Mouse (Mus musculus) neural tube, embryonic 11.5 days (tissue): ENCODE measurements around the gene Zfp553. TPM values are rescaled to one million over a fixed set of nuclear protein-coding genes. Genes with fewer than 3 reads are reported as not detected.

Experiments used
- ATAC-seq: fragments of 200-750 bp; cut with Nextera tagmentation; 2 replicates; pipeline ENCODE4 v1.8.0; 2017; ENCODE audit warnings: moderate number of reproducible peaks, mild to moderate bottlenecking, moderate TSS enrichment, moderate library complexity; ENCODE audit not compliant: insufficient read depth, low FRiP score, low TSS enrichment
- DNase-seq: peaks from one replicate; pipeline ENCODE4 v3.0.0-alpha.2; 2015; ENCODE audit warnings: low spot score
- H3K27ac ChIP-seq: fragments of 300-500 bp; sonication (generic); 2 replicates; pipeline ENCODE4 v1.5.1; 2014; ENCODE audit warnings: low read depth, mild to moderate bottlenecking, low read length
- H3K27me3 ChIP-seq: fragments of 300-500 bp; sonication (generic); 2 replicates; pipeline ENCODE4 v1.6.1; 2014; ENCODE audit warnings: mild to moderate bottlenecking, low read length, mixed read lengths; ENCODE audit not compliant: control insufficient read depth, insufficient read depth
- H3K36me3 ChIP-seq: fragments of 300-500 bp; sonication (generic); 2 replicates; pipeline ENCODE4 v1.6.1; 2014; ENCODE audit warnings: mild to moderate bottlenecking, low read length, moderate library complexity, mixed read lengths; ENCODE audit not compliant: control insufficient read depth, insufficient read depth
- H3K4me1 ChIP-seq: fragments of 300-500 bp; sonication (generic); 2 replicates; pipeline ENCODE4 v1.6.1; 2014; ENCODE audit warnings: low read length, mixed read lengths; ENCODE audit not compliant: control insufficient read depth, insufficient read depth
- H3K4me2 ChIP-seq: fragments of 300-500 bp; sonication (generic); 2 replicates; pipeline ENCODE4 v1.6.1; 2014; ENCODE audit warnings: low read depth, mild to moderate bottlenecking, moderate library complexity
- H3K4me3 ChIP-seq: fragments of 300-500 bp; sonication (generic); 2 replicates; pipeline ENCODE4 v1.5.1; 2014; ENCODE audit warnings: low read depth, low read length
- H3K9ac ChIP-seq: fragments of 300-500 bp; sonication (generic); 2 replicates; pipeline ENCODE4 v1.6.1; 2014; ENCODE audit warnings: mild to moderate bottlenecking, low read length
- H3K9me3 ChIP-seq: fragments of 300-500 bp; sonication (generic); 2 replicates; pipeline ENCODE4 v1.6.1; 2016; ENCODE audit warnings: low read length; ENCODE audit not compliant: control insufficient read depth
- WGBS: fragments of 180-500 bp; shearing (Covaris S2); extraction: QIAGEN DNeasy Blood & Tissue Kit; methylation state at CpG from one replicate; pipeline ENCODE4 v1.1.7; 2014; 5-methylcytosine and 5-hydroxymethylcytosine counted together
- polyA plus RNA-seq: library from polyadenylated mRNA; unstranded; fragments of >200 nt; fragmentation: Nextera tagmentation; extraction: Ambion mirVana; gene quantifications from 2 replicates; pipeline ENCODE4 v1.2.1, GENCODE M21; 2014

Zfp553 gene
- polyA plus RNA-seq, 1 experiment from 2014 or later = 28.7 TPM

DNA sequence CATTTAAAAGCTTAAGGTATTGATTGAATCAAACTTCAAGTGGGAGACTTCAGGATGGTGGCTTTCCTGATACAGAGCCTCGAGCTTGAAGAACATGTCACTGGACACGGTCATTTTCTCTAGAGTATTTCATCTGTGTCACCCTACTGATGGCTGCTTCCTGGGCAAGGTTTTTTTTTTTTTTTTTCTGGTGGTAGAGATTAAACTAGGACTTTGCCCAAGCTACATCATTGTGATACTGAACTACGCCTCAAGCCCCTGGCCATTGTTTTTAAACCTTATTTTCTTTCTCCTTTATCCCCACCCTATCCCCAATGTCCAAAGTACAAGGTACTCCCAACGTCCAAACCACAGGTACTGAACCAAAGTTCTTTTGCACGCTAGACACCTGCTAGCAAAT lies 37.8 kb downstream of the Zfp553 start:
- Histone ChIP-seq H3K4me3 (no peak overlapping the region), H3K9me3 (no peaks in the 10 kb centered on the region), H3K9ac (no peak overlapping the region), H3K27ac (no peak overlapping the region), H3K27me3 (no peaks in the 10 kb centered on the region), H3K4me1 (peaks cover 7% of the 10 kb centered on the region), H3K36me3 (no peaks in the 10 kb centered on the region), H3K4me2 (no peak overlapping the region)
- ATAC-seq = no peak
- WGBS = 93% methylated on average over 5 of the region's 5 CpGs
- DNase-seq = no peak

DNA sequence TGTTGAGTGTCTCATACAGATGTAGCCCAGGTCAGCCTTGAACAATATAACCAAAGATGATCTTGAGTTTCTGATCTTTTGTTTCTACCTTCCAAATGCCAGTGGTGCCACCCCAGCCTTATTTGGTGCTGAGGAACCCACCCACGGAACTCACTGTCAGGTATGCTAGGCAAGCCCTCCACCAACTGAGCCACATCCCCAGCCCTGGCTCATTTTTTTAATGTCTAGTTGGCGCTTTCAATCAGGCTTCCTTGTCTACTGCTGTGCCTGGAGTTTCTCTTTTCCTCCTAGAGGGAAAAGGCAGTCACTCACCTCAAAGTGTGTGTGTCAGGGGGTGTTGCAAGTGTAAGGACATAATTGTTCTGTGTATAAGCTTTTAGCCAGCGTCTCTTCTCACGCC lies 38.2 kb downstream of the Zfp553 start:
- ATAC-seq (no peak), DNase-seq (no peak)
- H3K36me3 ChIP-seq = no peaks in the 10 kb centered on the region
- no peak overlapping the region for H3K27ac ChIP-seq
- no peak overlapping the region for H3K4me3 ChIP-seq
- H3K4me2 ChIP-seq = no peak overlapping the region
- peaks cover 7% of the 10 kb centered on the region for H3K4me1 ChIP-seq
- no peak overlapping the region for H3K9ac ChIP-seq
- no peaks in the 10 kb centered on the region for H3K27me3 ChIP-seq
- 90% methylated on average over 4 of the region's 4 CpGs for WGBS
- no peaks in the 10 kb centered on the region for H3K9me3 ChIP-seq

DNA sequence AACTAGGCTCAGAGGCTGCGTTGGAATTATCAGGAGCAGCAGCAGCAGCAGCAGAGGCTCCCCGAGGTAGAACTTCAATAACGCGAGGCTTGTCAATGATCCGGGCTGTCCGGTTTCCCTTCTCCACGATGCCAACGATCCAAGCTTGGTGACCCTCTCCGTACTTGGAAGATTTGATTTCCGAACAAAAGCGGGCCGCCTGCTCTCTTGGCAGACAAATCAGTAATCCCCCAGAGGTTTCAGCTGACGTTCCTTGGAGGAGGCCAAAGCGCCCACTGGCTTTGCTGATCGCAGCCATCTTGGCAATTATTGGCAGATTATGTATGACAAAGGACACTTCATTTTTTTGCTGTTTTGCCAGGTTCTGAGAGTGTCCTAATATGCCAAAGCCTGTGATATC lies 39.7 kb downstream of the Zfp553 start:
- Histone ChIP-seq H3K4me3 (0 out of 2 replicates have a peak overlapping the region, but pooled peaks have one; percentile 86), H3K9ac (no peak overlapping the region), H3K27me3 (no peaks in the 10 kb centered on the region), H3K9me3 (no peaks in the 10 kb centered on the region), H3K4me2 (peak overlapping the region; percentile 93; the same call in 1 of the 2 replicates), H3K4me1 (peaks cover 7% of the 10 kb centered on the region), H3K27ac (no peak overlapping the region), H3K36me3 (no peaks in the 10 kb centered on the region)
- DNase-seq (no peak), ATAC-seq (no peak)
- WGBS = 96% methylated on average over 15 of the region's 15 CpGs

DNA sequence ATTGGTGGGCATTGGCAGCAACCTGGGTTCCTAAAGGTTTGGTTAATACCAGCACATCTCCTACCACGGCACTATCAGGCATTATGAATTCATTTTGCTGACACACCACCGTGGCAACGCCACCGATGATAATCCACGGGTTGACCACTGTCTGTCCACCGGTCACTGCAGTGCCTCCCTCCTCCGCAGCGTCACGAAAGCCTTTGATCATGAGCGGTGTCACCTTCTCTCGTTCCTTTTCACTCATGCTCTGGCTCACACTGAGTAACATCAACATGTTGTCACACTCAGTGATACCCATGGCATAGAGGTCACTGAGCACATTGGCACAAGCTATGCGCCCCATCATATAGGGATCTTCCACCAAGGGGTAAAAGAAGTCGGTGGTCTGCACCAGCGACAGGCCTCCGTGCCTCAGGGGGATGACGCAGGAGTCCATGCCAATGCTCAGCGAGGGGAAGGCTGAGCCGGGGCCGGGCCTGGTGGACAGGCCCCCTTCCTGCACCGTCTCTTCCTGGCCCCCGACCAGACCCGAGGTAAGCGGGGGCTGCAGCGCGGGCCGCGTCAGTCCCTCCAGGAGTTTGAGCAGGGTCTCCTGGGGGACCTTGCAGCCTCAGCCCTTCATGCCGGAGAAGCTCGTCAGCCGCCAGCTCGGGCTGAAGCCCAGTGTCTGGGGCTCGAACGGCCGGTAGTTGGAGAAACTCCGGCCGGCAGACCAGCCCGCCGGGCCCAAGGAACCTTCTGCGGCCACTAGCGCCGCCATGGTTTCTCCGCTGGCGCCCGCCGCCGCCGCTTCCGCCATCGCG lies 40.5 kb downstream of the Zfp553 start:
- Histone ChIP-seq H3K9me3 (no peaks in the 10 kb centered on the region), H3K27ac (peak overlapping the region; percentile 67; the same call in 1 of the 2 replicates), H3K4me1 (peaks cover 7% of the 10 kb centered on the region), H3K4me2 (peak overlapping the region; percentile 93), H3K4me3 (peak overlapping the region; percentile 86), H3K36me3 (no peaks in the 10 kb centered on the region), H3K27me3 (no peaks in the 10 kb centered on the region), H3K9ac (peak overlapping the region; percentile 93)
- DNase-seq = peak; percentile 21
- peak; percentile 75 for ATAC-seq
- 16% methylated on average over 50 of the region's 50 CpGs for WGBS

DNA sequence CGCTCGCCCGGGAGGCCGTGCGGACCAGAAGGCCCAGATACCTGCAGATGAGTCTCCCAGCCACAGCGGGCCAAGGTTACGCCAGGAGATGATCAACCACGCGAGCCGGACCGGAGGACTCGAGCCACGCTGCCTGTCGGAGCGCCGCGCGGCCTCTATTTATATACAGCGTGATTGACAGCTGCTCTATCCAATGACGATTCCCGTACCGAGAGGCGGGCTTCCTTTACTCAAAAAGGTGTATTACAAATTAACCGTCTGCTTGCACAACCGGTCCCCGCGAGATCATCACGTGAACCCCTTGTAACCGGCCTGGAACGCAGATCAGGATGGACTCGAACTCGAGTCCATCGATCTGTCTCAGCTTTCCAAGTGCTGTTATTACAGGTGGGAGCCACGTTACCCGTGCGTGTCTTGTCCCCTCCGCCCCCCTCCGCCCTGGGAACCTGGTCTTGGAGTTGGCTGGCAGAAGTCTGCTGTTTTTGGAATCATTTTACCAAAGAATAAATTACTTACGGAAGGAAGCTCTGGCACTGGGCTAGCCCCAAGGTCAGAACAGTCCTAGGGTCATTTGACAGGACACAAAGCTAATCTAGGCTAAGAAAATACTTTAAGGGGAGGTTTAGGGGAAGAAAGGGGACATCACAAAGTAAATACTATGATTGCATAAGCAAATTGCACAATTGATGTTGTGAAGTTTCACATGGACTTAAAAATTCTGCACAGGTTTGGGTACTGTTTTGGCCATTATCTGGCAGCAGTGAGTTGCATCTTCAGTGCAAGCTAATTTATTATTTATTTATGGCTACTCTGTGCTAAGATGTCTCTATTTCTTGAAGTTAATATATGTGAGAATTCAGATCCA lies 41.3 kb downstream of the Zfp553 start, which contains the start of gene Sephs2:
TSS of gene Sephs2 (minus strand) at position 131 of the 865 bp plus-strand sequence.
- H3K4me2 ChIP-seq = peak within 1 kb of the TSS; percentile 93
- H3K36me3 ChIP-seq = no peaks in the 10 kb centered on the region
- H3K27me3 ChIP-seq = no peaks in the 10 kb centered on the region
- peak; percentile 92 for DNase-seq
- H3K4me3 ChIP-seq = peak within 1 kb of the TSS; percentile 86
- peak; percentile 89 for ATAC-seq
- peak within 1 kb of the TSS; percentile 67; the same call in 1 of the 2 replicates for H3K27ac ChIP-seq
- no peaks in the 10 kb centered on the region for H3K9me3 ChIP-seq
- WGBS = 3% methylated on average over 39 of the region's 39 CpGs
- peak within 1 kb of the TSS; percentile 93 for H3K9ac ChIP-seq
- peaks cover 7% of the 10 kb centered on the region for H3K4me1 ChIP-seq

DNA sequence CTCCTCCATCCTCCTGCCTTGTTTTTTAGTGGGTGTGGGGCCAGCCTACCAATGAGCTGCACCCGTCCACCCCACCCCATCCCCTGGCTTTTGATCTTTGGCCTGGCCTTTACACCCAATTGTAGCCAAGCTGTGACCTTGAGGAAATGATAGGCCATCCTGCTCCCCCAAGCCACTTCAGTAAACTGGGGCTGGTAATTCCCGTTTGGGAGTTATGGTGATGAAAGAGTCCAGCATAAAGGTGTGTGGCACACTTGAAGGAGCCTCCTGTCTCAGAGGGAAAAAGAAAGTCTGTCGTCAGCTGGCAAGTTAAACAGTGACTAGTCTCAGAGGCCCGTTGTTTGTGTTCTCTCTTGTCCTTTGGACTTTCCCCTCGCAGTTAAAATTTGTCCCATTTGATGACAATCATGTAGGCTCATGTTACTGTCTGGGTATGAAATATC lies 43.7 kb downstream of the Zfp553 start:
- H3K4me2 ChIP-seq = no peak overlapping the region
- H3K27me3 ChIP-seq = no peaks in the 10 kb centered on the region
- 71% methylated on average over 5 of the region's 5 CpGs for WGBS
- H3K4me3 ChIP-seq = no peak overlapping the region
- H3K9me3 ChIP-seq = no peaks in the 10 kb centered on the region
- H3K27ac ChIP-seq = no peak overlapping the region
- H3K36me3 ChIP-seq = no peaks in the 10 kb centered on the region
- DNase-seq (no peak), ATAC-seq (no peak)
- H3K9ac ChIP-seq = no peak overlapping the region
- H3K4me1 ChIP-seq = peaks cover 7% of the 10 kb centered on the region

DNA sequence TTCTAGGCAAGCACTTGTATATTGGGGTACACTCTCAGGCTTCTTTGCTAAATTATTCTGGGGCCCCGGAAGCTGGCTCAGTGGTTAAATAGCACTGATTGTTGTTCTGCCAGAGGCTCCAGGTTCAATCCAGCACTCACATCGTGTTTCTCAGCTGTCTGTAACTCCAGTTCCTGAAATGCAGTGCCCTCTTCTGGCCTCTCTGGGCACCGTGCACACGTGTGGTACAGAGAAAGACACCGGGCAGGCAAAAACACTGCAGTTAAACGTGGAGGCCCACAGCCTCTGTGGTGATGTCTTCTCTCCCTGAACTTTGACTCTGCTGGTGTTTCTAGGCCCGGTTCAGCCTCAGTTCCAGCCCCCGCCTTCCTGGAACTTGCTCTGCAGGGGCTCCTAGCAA lies 45.5 kb downstream of the Zfp553 start:
- no peak overlapping the region for H3K9ac ChIP-seq
- 25% methylated on average over 8 of the region's 8 CpGs for WGBS

DNA sequence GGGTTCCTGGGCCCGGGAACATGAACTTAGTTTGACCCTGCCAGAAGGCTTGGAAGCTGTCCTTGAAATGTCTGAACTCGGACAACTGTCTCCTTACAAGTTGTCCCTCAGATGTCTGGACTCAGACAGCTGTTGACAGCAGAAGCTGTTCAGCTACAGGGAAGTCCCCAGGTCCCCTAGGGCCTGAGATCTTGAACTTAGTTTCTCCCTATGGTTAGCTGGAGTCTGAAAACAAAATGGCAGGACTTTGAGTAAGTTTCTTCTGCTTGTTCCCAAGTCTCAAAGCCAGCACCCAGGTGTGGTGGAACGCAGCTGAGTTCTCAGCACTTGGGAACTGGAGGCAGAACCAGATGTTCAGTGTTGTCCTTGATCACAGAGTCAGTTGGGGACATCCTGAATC lies 47.2 kb downstream of the Zfp553 start:
- no peak overlapping the region for H3K9ac ChIP-seq
- DNase-seq (no peak), ATAC-seq (no peak)
- no peaks in the 10 kb centered on the region for H3K27me3 ChIP-seq
- H3K4me3 ChIP-seq = no peak overlapping the region
- H3K27ac ChIP-seq = no peak overlapping the region
- 69% methylated on average over 3 of the region's 3 CpGs for WGBS
- H3K36me3 ChIP-seq = no peaks in the 10 kb centered on the region
- no peak overlapping the region for H3K4me2 ChIP-seq
- no peaks in the 10 kb centered on the region for H3K9me3 ChIP-seq
- H3K4me1 ChIP-seq = no peaks in the 10 kb centered on the region

More for the DNA sequence above, 45.5 kb downstream of the Zfp553 start:
- no peaks in the 10 kb centered on the region for H3K36me3 ChIP-seq
- H3K4me3 ChIP-seq = no peak overlapping the region
- no peaks in the 10 kb centered on the region for H3K27me3 ChIP-seq
- DNase-seq = peak; percentile 55
- H3K9me3 ChIP-seq = no peaks in the 10 kb centered on the region
- no peak overlapping the region for H3K4me2 ChIP-seq
- H3K4me1 ChIP-seq = peaks cover under 1% of the 10 kb centered on the region
- ATAC-seq = no peak
- H3K27ac ChIP-seq = no peak overlapping the region
